Mouse (Mus musculus) G1E (cell line): ENCODE measurements around the gene Fzr1. TPM values are rescaled to one million over a fixed set of nuclear protein-coding genes. Genes with fewer than 3 reads are reported as not detected.

ENCODE experiments used
- ATAC-seq: 2 replicates; pipeline ENCODE4 v1.8.0; 2016; ENCODE audit warnings: mild to moderate bottlenecking; ENCODE audit not compliant: insufficient number of reproducible peaks, poor library complexity, low FRiP score, severe bottlenecking; ENCODE audit errors: extremely low read depth
- DNase-seq: peaks from one replicate; pipeline ENCODE4 v3.0.0; 2012; ENCODE audit warnings: low spot score
- H3K27me3 ChIP-seq: 2 replicates; pipeline ENCODE4 v1.6.1; 2012; ENCODE audit warnings: mild to moderate bottlenecking, low read length, inconsistent platforms; ENCODE audit not compliant: insufficient read depth
- H3K36me3 ChIP-seq: replicated peaks from 2 replicates; pipeline ENCODE3; 2012; ENCODE audit warnings: mild to moderate bottlenecking, inconsistent platforms
- H3K4me1 ChIP-seq: 2 replicates; pipeline ENCODE4 v1.6.1; 2012; ENCODE audit warnings: low read depth, low read length, inconsistent platforms, mixed read lengths; ENCODE audit not compliant: insufficient read depth
- H3K4me3 ChIP-seq: 2 replicates; pipeline ENCODE4 v1.5.1; 2012; ENCODE audit warnings: low read depth, mild to moderate bottlenecking, inconsistent platforms, low read length, moderate library complexity, mixed read lengths
- H3K9me3 ChIP-seq: replicated peaks from 2 replicates; pipeline ENCODE4 v1.6.1; 2012; ENCODE audit warnings: inconsistent platforms
- CTCF ChIP-seq: IDR thresholded peaks from 2 replicates; pipeline ENCODE4 v1.5.1; 2012; ENCODE audit warnings: low read depth, low read length, inconsistent platforms, mixed read lengths
- GATA1 ChIP-seq: IDR thresholded peaks from 2 replicates; pipeline ENCODE4 v1.6.1; 2012; ENCODE audit warnings: borderline replicate concordance, low read length, inconsistent platforms, mixed read lengths
- GATA2 ChIP-seq: IDR thresholded peaks from 2 replicates; pipeline ENCODE4 v1.6.1; 2012; ENCODE audit warnings: low read depth, low read length, inconsistent platforms, borderline replicate concordance
- POLR2AphosphoS5 ChIP-seq: IDR thresholded peaks from 2 replicates; pipeline ENCODE4 v1.6.1; 2012; ENCODE audit warnings: low read depth, low read length, inconsistent platforms; ENCODE audit not compliant: insufficient replicate concordance
- TAL1 ChIP-seq: conservative IDR thresholded peaks from 2 replicates; pipeline ENCODE4 v1.6.1; 2012; ENCODE audit warnings: low read depth, low read length, inconsistent platforms, mixed read lengths
- polyA plus RNA-seq: library from polyadenylated mRNA; stranded (reverse); fragments of >175 nt; gene quantifications from 2 replicates; pipeline ENCODE4 v1.2.3, GENCODE M21; 2012
- total RNA-seq, 2 experiments: library from RNA; stranded (forward) in 1 of 2; stranded (reverse) in 1 of 2; fragments of 200-1000 nt in 1 of 2; fragments of >200 nt in 1 of 2; fragmentation: Nextera tagmentation in 1 of 2; gene quantifications; 2 replicates each; pipeline ENCODE4 v1.2.3; 2014 to 2017

Fzr1 gene
- total and polyA plus RNA-seq, 3 experiments, result 15.8 to 96.2 (median 65.2) TPM

DNA sequence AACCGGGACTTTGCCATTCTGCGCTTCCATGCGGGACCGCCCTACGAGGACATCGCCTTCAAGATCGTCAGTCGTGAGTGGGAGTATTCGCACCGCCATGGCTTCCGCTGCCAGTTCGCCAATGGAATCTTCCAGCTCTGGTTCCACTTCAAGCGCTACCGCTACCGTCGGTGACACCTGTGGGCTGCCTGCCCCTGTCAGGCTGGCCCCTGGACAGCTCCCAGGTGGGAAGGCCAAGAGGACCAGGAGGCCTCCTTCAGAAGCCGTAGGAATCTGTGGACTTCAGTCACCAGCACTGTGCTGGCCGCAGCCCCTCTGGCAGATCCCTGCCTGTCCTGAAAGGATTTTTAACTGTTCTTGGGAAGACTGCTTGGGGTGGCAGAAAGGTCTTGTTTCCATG lies 52.5 kb downstream of the Fzr1 start:
- DNase-seq (no peak), ATAC-seq (no peak)
- TF ChIP-seq CTCF, result no peak
- TF ChIP-seq GATA1, result no peak
- no peak for TF ChIP-seq TAL1
- no peak for TF ChIP-seq GATA2
- TF ChIP-seq POLR2AphosphoS5, result no peak
- Histone ChIP-seq H3K4me1 (peaks cover 66% of the 10 kb centered on the region), H3K9me3 (no peaks in the 10 kb centered on the region), H3K27me3 (peaks cover 7% of the 10 kb centered on the region; the same call in 1 of the 2 replicates), H3K36me3 (peaks cover 81% of the 10 kb centered on the region), H3K4me3 (no peak overlapping the region)

DNA sequence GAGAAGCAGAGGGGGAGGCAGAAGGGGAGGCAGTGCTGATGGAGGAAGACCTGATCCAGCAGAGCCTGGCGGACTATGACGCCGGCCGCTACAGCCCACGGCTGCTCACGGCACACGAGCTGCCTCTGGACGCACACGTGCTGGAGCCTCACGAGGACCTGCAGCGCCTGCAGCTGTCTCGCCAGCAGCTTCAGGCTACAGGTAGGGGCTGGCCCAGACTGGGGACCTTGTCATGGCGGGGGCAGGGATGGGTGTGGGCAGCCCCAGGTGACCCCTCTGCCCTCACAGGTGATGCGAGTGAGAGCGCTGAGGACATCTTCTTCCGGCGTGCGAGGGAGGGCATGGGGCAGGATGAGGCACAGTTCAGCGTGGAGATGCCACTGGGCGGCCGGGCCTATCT lies 53.1 kb downstream of the Fzr1 start:
- no peak for DNase-seq
- TF ChIP-seq POLR2AphosphoS5 (no peak), CTCF (no peak), GATA1 (no peak), GATA2 (no peak), TAL1 (no peak)
- no peak for ATAC-seq
- Histone ChIP-seq H3K4me3 (0 out of 2 replicates have a peak overlapping the region, but pooled peaks have one; percentile 24), H3K36me3 (peaks cover 79% of the 10 kb centered on the region), H3K27me3 (peaks cover 4% of the 10 kb centered on the region; the same call in 1 of the 2 replicates), H3K4me1 (peaks cover 65% of the 10 kb centered on the region), H3K9me3 (no peaks in the 10 kb centered on the region)

DNA sequence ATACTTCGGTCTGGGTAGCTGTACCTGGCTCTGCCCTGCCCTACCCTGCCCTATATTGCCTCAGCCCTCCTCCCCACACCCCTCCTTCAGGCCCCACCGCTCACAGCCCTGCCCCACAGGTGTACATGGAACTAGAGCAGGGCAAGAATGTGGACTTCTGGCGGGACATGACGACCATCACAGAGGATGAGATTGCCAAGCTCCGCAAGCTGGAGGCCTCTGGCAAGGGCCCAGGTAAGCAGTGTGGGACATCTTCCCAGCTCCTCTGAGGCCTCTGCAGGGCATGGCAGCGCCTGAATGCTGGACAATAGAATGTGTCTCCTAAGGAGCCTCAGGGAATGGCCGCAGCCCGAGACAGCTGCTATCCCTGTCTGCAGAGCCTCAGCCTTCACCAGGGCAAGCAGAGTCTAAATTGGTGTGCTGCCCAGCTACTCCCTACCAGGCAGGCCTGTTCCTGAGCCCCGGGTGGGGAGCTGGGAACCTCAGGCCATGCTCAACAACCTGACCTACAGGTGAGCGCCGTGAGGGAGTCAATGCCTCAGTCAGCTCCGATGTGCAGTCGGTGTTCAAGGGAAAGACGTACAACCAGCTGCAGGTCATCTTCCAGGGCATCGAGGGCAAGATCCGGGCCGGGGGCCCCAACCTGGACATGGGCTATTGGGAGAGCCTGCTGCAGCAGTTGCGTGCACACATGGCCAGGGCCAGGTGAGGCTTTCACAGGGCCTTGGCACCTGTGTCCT lies 54.4 kb downstream of the Fzr1 start:
- TF ChIP-seq CTCF, result no peak
- TF ChIP-seq GATA1, result no peak
- no peak for TF ChIP-seq POLR2AphosphoS5
- no peak for TF ChIP-seq GATA2
- no peak for TF ChIP-seq TAL1
- Histone ChIP-seq H3K36me3 (peaks cover 74% of the 10 kb centered on the region), H3K4me3 (no peak overlapping the region), H3K9me3 (no peaks in the 10 kb centered on the region), H3K27me3 (no peaks in the 10 kb centered on the region; the same call in 1 of the 2 replicates), H3K4me1 (peaks cover 68% of the 10 kb centered on the region)
- no peak for ATAC-seq
- no peak for DNase-seq

DNA sequence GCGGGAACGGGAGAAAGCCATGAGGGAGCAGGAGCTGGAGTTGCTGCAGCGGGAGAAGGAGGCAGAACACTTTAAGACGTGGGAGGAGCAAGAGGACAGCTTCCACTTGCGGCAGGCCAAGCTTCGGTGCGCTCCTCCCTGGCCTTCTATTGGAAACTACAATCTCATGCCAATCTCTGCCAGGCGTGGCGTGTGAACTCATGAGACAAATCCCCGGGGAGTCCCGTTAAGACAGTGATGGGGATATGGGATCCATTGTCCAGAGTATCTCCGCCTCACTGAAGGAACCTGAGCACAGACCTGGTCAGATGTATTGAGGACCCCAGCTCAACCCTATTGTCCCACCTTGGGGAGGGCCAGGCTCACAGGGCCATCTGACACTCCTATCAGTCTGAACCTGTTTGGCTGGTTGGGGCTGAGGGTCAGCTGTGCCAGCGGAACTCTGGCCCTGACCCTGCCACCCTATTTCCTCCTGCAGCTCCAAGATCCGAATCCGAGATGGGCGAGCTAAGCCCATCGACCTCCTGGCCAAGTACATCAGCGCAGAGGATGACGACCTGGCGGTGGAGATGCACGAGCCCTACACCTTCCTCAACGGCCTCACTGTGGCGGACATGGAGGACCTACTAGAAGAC lies 55.1 kb downstream of the Fzr1 start:
- DNase-seq, result no peak
- Histone ChIP-seq H3K36me3 (peaks cover 74% of the 10 kb centered on the region), H3K9me3 (no peaks in the 10 kb centered on the region), H3K4me3 (peak overlapping the region; percentile 98; the same call in 1 of the 2 replicates), H3K4me1 (peaks cover 69% of the 10 kb centered on the region), H3K27me3 (no peaks in the 10 kb centered on the region; the same call in 1 of the 2 replicates)
- TF ChIP-seq TAL1 (no peak), GATA1 (no peak), POLR2AphosphoS5 (no peak), GATA2 (no peak), CTCF (no peak)
- ATAC-seq, result no peak

DNA sequence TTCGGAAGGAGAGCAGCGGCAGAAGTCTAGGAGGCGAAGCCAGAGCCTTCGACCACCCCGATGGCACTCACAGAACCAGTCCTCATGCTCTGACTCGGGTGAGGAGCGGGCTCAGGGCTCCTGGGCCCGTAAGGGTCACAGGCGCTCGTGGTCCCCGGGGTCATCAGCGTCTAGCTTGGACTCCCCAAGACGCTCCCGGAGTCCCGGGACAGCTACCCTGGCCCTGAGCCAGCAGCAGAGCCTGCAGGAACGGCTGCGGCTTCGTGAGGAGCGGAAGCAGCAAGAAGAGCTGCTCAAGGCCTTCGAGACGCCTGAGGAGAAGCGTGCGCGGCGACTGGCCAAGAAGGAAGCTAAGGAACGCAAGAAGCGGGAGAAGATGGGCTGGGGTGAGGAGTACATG lies 55.9 kb downstream of the Fzr1 start:
- no peaks in the 10 kb centered on the region; the same call in 1 of the 2 replicates for H3K27me3 ChIP-seq
- no peaks in the 10 kb centered on the region for H3K9me3 ChIP-seq
- H3K4me3 ChIP-seq, result peak overlapping the region; percentile 98; the same call in 1 of the 2 replicates
- H3K36me3 ChIP-seq, result peaks cover 75% of the 10 kb centered on the region
- ATAC-seq (no peak), DNase-seq (no peak)
- no peak for TF ChIP-seq GATA2
- no peak for TF ChIP-seq TAL1
- no peak for TF ChIP-seq CTCF
- TF ChIP-seq POLR2AphosphoS5, result no peak
- TF ChIP-seq GATA1, result no peak
- H3K4me1 ChIP-seq, result peaks cover 70% of the 10 kb centered on the region

DNA sequence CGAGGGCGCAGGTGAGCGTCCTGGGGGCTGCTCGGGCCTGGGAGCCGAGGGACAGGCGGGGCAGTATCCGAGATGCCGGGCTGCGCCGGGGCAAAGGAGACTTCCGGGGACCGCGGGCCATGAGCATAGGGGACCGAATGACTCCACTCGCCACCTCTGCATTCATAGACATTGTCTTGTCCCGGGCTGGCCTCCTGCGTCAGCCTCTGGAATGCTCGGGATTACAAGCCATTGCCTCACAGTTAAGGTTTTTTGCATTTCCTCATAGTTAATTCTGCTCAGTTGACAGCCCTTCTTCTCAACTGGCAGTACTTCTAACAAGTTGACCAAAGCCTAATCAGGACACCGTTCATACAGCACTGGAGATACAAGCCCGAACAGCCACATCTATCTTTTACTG lies 56.9 kb downstream of the Fzr1 start:
- no peak for ATAC-seq
- H3K4me1 ChIP-seq, result peaks cover 77% of the 10 kb centered on the region
- no peaks in the 10 kb centered on the region; the same call in 1 of the 2 replicates for H3K27me3 ChIP-seq
- TF ChIP-seq TAL1 (no peak), POLR2AphosphoS5 (no peak), GATA1 (no peak), CTCF (no peak), GATA2 (no peak)
- H3K9me3 ChIP-seq, result no peaks in the 10 kb centered on the region
- DNase-seq, result peak; percentile 37
- peaks cover 76% of the 10 kb centered on the region for H3K36me3 ChIP-seq
- H3K4me3 ChIP-seq, result peak overlapping the region; percentile 98
